Mouse (Mus musculus) spleen, adult 2 months (tissue): ENCODE measurements at regions not wholly inside any gene's neighbourhood (a gene's known extent, or its start where the extent isn't known, plus 50 kb on each side); places are given as distances from the start of the nearest gene placed in this dataset.

Source experiments
- CTCF ChIP-seq: fragments of 200-500 bp; IDR thresholded peaks from 2 replicates; pipeline ENCODE4 v1.5.1; 2011; ENCODE audit warnings: mild to moderate bottlenecking, inconsistent platforms; ENCODE audit not compliant: insufficient read depth, insufficient read length, insufficient replicate concordance; ENCODE audit errors: extremely low read depth
- POLR2A ChIP-seq: fragments of 200-500 bp; IDR thresholded peaks from 2 replicates; pipeline ENCODE4 v1.6.1; 2011; ENCODE audit warnings: low read depth, low read length, inconsistent platforms

GRCm38 (mm10) chr11:24242888-24243287 is 165.0 kb downstream of the Bcl11a start:
- TF ChIP-seq CTCF (no peak), POLR2A (no peak)
